Mouse (Mus musculus) midbrain, embryonic 11.5 days (tissue): ENCODE results near the gene Dscam. TPM values are rescaled to one million over a fixed set of nuclear protein-coding genes. Genes with fewer than 3 reads are reported as not detected.

Experiments
- ATAC-seq: fragments of 200-750 bp; cut with Nextera tagmentation; 2 replicates; pipeline ENCODE4 v1.8.0; 2017; ENCODE audit warnings: moderate TSS enrichment, moderate library complexity; ENCODE audit not compliant: low FRiP score
- DNase-seq: peaks from one replicate; pipeline ENCODE4 v3.0.0; 2015; ENCODE audit warnings: low spot score; ENCODE audit errors: missing footprints
- H3K27ac ChIP-seq: fragments of 300-500 bp; sonication (generic); 2 replicates; pipeline ENCODE4 v1.5.1; 2014; ENCODE audit warnings: low read depth, low read length
- H3K27me3 ChIP-seq: fragments of 300-500 bp; sonication (generic); 2 replicates; pipeline ENCODE4 v1.6.1; 2014; ENCODE audit warnings: mild to moderate bottlenecking, low read length, moderate library complexity, mixed read lengths; ENCODE audit not compliant: control insufficient read depth, insufficient read depth
- H3K36me3 ChIP-seq: fragments of 300-500 bp; sonication (generic); 2 replicates; pipeline ENCODE4 v1.6.1; 2014; ENCODE audit warnings: mild to moderate bottlenecking, low read length, moderate library complexity, mixed read lengths; ENCODE audit not compliant: control insufficient read depth, insufficient read depth
- H3K4me1 ChIP-seq: fragments of 300-500 bp; sonication (generic); 2 replicates; pipeline ENCODE4 v1.6.1; 2014; ENCODE audit warnings: low read length; ENCODE audit not compliant: control insufficient read depth, insufficient read depth
- H3K4me2 ChIP-seq: fragments of 300-500 bp; sonication (generic); 2 replicates; pipeline ENCODE4 v1.6.1; 2014; ENCODE audit warnings: mild to moderate bottlenecking, moderate library complexity
- H3K4me3 ChIP-seq: fragments of 300-500 bp; sonication (generic); 2 replicates; pipeline ENCODE4 v1.5.1; 2014; ENCODE audit warnings: low read depth, low read length
- H3K9ac ChIP-seq: fragments of 300-500 bp; sonication (generic); 2 replicates; pipeline ENCODE4 v1.6.1; 2014; ENCODE audit warnings: low read length
- H3K9me3 ChIP-seq: fragments of 300-500 bp; sonication (generic); 2 replicates; pipeline ENCODE4 v1.6.1; 2016; ENCODE audit warnings: low read length; ENCODE audit not compliant: control insufficient read depth
- WGBS: fragments of 180-500 bp; shearing (Covaris S2); extraction: QIAGEN DNeasy Blood & Tissue Kit; methylation state at CpG from one replicate; pipeline ENCODE4 v1.1.7; 2014; 5-methylcytosine and 5-hydroxymethylcytosine counted together
- polyA plus RNA-seq: library from polyadenylated mRNA; unstranded; fragments of >200 nt; fragmentation: Nextera tagmentation; extraction: Ambion mirVana; gene quantifications from 2 replicates; pipeline ENCODE4 v1.2.1, GENCODE M21; 2014

Dscam gene
- polyA plus RNA-seq, 1 experiment from 2014 or later: 2.9 TPM

DNA sequence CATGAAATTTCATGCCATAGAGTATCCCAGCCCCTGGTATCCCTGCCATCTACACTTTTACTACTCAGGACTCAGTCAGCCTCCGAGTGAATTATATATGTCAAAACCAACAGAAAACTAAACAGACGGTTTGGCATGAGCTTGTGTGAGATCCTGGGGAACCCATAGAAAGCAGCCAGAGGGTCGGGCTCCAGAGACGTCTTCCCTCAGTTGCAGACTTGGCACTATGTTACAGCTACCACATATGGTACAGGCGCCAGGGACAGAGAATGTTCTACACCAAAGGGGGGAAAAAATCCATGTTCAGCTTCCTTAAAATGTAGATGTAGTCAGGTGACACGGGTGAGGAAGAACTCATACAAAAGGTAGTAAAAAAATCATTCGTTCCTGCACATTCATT lies 109.2 kb downstream of the Dscam start:
- Histone ChIP-seq H3K9ac (no peak overlapping the region), H3K4me2 (no peak overlapping the region), H3K9me3 (no peaks in the 10 kb centered on the region), H3K4me3 (no peak overlapping the region), H3K36me3 (no peaks in the 10 kb centered on the region), H3K27me3 (no peaks in the 10 kb centered on the region), H3K27ac (no peak overlapping the region), H3K4me1 (no peaks in the 10 kb centered on the region)
- DNase-seq: no peak
- 89% methylated on average over 7 of the region's 7 CpGs for WGBS
- no peak for ATAC-seq

DNA sequence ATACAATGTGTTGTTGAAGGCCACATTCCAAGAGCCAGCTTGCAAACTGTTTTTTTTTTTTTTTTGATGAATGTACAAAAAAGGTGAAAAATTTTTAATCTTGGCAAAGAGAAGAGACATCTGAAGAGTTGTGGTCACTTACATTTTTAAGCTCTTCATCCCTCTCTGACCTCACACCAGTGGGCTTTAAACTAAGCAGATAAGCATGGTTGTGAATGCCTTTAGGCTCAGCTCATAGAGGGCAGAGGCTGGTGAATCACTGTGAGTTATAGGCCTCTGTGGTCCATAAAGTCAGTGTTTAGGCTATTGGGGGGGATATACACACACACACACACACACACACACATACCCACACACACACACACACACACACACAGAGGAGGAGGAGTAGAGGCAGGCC lies 109.8 kb downstream of the Dscam start:
- DNase-seq (no peak), ATAC-seq (no peak)
- Histone ChIP-seq H3K9ac (no peak overlapping the region), H3K4me1 (no peaks in the 10 kb centered on the region), H3K4me2 (no peak overlapping the region), H3K27me3 (no peaks in the 10 kb centered on the region), H3K4me3 (no peak overlapping the region), H3K27ac (no peak overlapping the region), H3K9me3 (no peaks in the 10 kb centered on the region), H3K36me3 (no peaks in the 10 kb centered on the region)

DNA sequence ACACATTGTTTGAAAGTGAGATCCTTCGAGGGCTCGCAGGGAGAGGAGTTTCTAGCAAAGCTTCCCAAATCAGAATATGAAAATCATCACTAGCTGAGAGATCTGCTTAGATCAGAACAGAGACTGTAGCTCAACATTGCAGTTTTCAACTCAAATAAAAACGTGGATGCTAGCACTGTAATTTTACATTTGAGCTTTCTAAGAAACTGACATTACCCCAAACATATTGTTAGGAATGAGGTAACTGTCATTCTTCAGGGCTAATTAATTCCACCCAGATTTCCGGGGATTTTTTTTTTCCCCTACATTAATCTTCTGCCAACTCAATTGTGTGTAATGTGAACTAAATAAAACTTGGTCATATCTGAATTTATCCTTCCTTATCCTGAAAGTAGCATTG lies 110.3 kb downstream of the Dscam start:
- no peaks in the 10 kb centered on the region for H3K27me3 ChIP-seq
- no peak for DNase-seq
- H3K4me3 ChIP-seq: no peak overlapping the region
- no peak overlapping the region for H3K27ac ChIP-seq
- no peaks in the 10 kb centered on the region for H3K4me1 ChIP-seq
- no peak overlapping the region for H3K4me2 ChIP-seq
- WGBS: 75% methylated on average over 4 of the region's 4 CpGs
- H3K36me3 ChIP-seq: no peaks in the 10 kb centered on the region
- no peak for ATAC-seq
- no peaks in the 10 kb centered on the region for H3K9me3 ChIP-seq
- no peak overlapping the region for H3K9ac ChIP-seq

DNA sequence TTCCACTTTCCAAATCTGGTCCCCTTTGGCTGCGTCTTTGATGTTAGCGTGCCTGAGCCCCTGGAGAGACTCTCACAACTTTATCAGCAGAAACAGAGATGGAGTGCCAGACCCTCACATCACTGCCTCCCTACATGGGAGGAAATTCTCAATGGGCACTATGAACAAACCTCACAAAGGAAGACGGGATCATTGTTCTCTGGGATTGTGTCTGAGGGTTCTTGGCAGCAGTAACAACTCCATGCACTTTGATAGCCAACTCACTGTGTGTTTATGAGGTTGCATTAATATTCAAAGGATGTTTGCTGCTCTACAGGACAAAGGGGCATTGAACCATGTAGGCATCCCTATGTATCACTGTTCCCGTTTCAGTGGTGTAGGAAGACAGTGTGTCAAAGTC lies 135.3 kb downstream of the Dscam start:
- WGBS: 73% methylated on average over 4 of the region's 4 CpGs
- no peaks in the 10 kb centered on the region for H3K36me3 ChIP-seq
- H3K4me2 ChIP-seq: no peak overlapping the region
- H3K9ac ChIP-seq: no peak overlapping the region
- no peaks in the 10 kb centered on the region for H3K4me1 ChIP-seq
- H3K27ac ChIP-seq: no peak overlapping the region
- no peak for ATAC-seq
- no peak overlapping the region for H3K4me3 ChIP-seq
- H3K27me3 ChIP-seq: no peaks in the 10 kb centered on the region
- no peak for DNase-seq
- no peaks in the 10 kb centered on the region for H3K9me3 ChIP-seq

DNA sequence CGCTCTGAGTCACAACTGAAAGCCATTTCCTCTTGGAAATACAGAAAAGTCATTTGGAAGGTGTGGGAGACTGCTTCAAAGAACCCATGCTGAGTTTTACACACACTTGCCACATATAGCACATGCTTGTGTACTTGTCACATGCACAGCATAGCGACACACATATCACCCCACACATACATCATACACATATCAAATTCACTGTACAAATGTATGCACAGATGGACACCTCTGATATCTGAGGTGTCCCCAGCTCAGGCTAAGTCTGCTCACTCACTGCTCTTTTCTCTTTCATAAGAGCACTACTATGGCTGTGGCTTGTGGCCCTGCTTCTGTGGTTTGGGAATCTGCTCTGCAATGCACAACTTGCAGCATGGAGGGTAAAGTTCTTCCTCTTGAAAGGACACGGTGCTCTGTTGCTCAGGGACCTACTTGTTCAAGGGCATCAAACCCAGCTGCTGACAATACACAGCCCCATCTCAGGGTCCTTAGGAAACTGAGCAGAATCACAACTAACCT lies 137.0 kb downstream of the Dscam start:
- H3K27me3 ChIP-seq: no peaks in the 10 kb centered on the region
- H3K27ac ChIP-seq: no peak overlapping the region
- no peak for DNase-seq
- H3K4me1 ChIP-seq: no peaks in the 10 kb centered on the region
- H3K36me3 ChIP-seq: no peaks in the 10 kb centered on the region
- no peak overlapping the region for H3K4me3 ChIP-seq
- ATAC-seq: no peak
- WGBS: 91% methylated on average over 3 of the region's 3 CpGs
- H3K9me3 ChIP-seq: no peaks in the 10 kb centered on the region
- no peak overlapping the region for H3K4me2 ChIP-seq
- no peak overlapping the region for H3K9ac ChIP-seq

DNA sequence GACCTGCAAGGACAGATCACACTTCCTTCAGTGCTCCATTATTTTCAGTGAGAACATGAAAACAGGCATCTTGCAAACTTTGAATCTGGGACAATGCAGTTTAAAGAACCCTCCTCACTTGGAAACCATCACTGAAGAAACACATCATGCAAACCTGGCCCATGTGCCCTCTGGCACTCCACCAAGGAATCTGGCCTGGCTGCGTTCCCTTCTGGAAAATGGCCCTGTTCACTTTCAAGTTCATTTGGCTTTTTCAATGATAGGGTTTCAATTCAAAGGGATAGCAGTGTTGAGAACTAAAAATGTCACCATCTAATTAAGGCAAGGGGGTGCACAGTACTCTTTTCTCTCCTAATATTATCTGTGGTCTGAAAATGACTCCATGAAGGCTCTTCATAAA lies 142.9 kb downstream of the Dscam start:
- 85% methylated on average over 1 of the region's 1 CpGs for WGBS
- no peaks in the 10 kb centered on the region for H3K27me3 ChIP-seq
- H3K4me3 ChIP-seq: no peak overlapping the region
- no peaks in the 10 kb centered on the region for H3K36me3 ChIP-seq
- H3K4me2 ChIP-seq: no peak overlapping the region
- DNase-seq: no peak
- H3K9me3 ChIP-seq: no peaks in the 10 kb centered on the region
- H3K4me1 ChIP-seq: no peaks in the 10 kb centered on the region
- no peak for ATAC-seq
- H3K9ac ChIP-seq: no peak overlapping the region
- H3K27ac ChIP-seq: no peak overlapping the region

DNA sequence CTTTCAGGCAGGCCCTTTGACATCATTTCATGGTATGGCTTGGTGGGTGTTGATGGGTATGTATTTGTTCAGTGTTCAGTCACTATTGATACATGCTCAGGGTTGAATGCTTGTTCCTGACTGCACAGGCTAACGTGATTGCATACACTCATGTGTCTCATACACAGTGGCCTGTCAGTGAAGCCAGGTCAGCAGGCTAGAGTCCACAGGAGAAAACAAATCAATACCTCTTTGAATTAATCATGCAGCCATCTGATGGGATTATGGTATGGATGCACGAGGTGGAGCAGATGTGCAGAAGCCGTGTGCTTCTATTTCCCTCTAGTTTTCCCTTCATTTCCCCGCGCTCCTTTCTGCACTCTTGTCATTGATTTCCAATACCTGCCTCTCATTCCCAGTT lies 143.7 kb downstream of the Dscam start:
- WGBS: 89% methylated on average over 5 of the region's 5 CpGs
- Histone ChIP-seq H3K36me3 (no peaks in the 10 kb centered on the region), H3K9ac (no peak overlapping the region), H3K4me2 (no peak overlapping the region), H3K4me1 (no peaks in the 10 kb centered on the region), H3K27me3 (no peaks in the 10 kb centered on the region), H3K4me3 (no peak overlapping the region), H3K9me3 (no peaks in the 10 kb centered on the region), H3K27ac (no peak overlapping the region; the same call in 1 of the 2 replicates)
- no peak for DNase-seq
- peak; percentile 69 for ATAC-seq

DNA sequence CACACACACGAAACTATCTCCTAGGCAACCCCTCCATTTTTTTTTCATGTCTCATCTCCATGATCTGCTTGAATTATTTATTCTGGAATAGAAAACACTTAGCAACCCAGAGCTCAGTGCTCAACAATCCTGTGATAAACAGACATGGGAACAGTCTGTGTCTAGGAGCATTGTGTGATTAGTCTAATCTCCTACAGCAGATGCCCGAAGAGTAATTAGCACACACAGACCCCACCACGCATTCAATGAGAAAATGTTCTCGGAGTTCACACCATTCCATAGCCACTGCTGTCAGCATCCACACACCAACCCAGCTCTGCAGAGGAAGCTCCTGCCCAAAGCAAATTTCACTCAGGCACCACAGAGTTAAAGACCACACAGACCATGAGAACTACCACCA lies 146.1 kb downstream of the Dscam start:
- no peaks in the 10 kb centered on the region for H3K9me3 ChIP-seq
- no peak overlapping the region for H3K4me3 ChIP-seq
- no peaks in the 10 kb centered on the region for H3K27me3 ChIP-seq
- 79% methylated on average over 4 of the region's 4 CpGs for WGBS
- H3K4me2 ChIP-seq: no peak overlapping the region
- H3K9ac ChIP-seq: no peak overlapping the region
- H3K36me3 ChIP-seq: no peaks in the 10 kb centered on the region
- no peaks in the 10 kb centered on the region for H3K4me1 ChIP-seq
- H3K27ac ChIP-seq: no peak overlapping the region
- ATAC-seq (0 out of 2 replicates have a peak, but pooled peaks have one; percentile 57), DNase-seq (no peak)

DNA sequence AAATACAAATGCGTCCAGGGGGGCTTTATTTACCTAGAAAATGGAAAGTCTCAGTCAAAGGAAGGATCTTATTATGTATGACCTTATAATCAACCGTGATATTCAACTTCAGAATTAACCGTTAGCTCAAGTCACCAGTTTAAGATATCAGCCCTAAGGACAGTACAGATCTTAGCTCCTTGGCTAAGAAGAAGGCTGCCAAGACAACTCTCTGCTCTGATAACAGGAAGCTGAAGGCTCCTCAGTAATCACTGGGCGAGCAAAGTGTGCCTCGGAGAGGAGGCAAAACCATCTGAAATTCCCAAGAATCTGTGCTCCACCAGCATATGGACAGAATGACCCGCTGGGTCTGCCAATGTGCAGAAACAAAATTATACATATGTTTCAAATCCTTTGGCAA lies 149.1 kb downstream of the Dscam start:
- Histone ChIP-seq H3K9me3 (no peaks in the 10 kb centered on the region), H3K4me2 (no peak overlapping the region), H3K4me3 (no peak overlapping the region), H3K27ac (no peak overlapping the region), H3K4me1 (peaks cover 3% of the 10 kb centered on the region; the same call in 1 of the 2 replicates), H3K27me3 (no peaks in the 10 kb centered on the region), H3K36me3 (no peaks in the 10 kb centered on the region), H3K9ac (no peak overlapping the region)
- no peak for ATAC-seq
- 81% methylated on average over 6 of the region's 6 CpGs for WGBS
- DNase-seq: no peak

DNA sequence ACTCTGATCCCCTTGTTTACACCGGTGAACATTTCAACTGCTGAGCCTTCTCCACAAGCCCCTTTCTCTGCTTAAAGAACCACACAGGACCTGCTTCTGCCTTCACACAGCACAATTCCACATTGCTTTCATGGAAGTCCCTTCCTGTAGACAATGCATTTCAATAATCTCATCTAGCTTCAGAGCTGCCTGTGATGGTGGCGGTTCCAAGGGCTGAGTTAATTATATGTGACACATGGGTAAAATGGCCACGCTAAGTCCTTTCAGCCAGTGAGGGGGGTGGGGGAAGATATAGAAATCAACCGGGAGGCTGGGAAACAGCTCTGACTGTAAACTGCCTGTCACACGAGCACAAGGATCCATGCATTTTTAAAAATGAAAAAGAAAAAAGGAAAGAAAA lies 152.2 kb downstream of the Dscam start:
- no peaks in the 10 kb centered on the region for H3K36me3 ChIP-seq
- H3K9ac ChIP-seq: no peak overlapping the region
- 56% methylated on average over 5 of the region's 5 CpGs for WGBS
- H3K9me3 ChIP-seq: no peaks in the 10 kb centered on the region
- H3K27ac ChIP-seq: peak overlapping the region; percentile 40
- H3K4me1 ChIP-seq: peaks cover 3% of the 10 kb centered on the region; the same call in 1 of the 2 replicates
- no peak overlapping the region for H3K4me3 ChIP-seq
- 0 out of 2 replicates have a peak, but pooled peaks have one; percentile 38 for ATAC-seq
- no peak overlapping the region for H3K4me2 ChIP-seq
- no peak for DNase-seq
- no peaks in the 10 kb centered on the region for H3K27me3 ChIP-seq
